Mouse (Mus musculus) Muller cell, postnatal 12 days (primary cell): ENCODE data around the gene Faap20.
"Not testable (repeated sequence)": the region's sequence is repeated elsewhere in the genome, so short reads cannot be mapped to it uniquely, and the experiment has no call there.

Source experiments
- DNase-seq: peaks from one replicate; pipeline ENCODE4 v3.0.0-alpha.2; 2015; ENCODE audit errors: inconsistent ontology term

Gene Faap20

DNA sequence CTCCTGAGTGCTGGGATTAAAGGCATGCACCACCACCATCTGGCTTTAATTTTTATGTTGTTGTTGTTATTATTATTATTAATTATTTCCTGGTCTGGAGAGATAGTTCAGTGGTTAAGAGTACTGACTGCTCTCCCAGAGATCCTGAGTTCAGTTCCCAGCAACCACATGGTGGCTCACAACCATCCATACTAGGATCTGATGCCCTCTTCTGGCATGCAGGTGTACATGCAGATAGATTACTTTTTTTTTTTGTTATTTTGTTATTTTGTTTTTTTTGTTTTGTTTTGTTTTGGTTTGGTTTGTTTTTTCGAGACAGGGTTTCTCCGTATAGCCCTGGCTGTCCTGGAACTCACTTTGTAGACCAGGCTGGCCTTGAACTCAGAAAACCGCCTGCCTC is 1.5 kb upstream of the Faap20 start:
- not testable (repeated sequence) for DNase-seq

GRCm38 (mm10) chr4:155249257-155249647 is 350 bp upstream of the Faap20 start:
- DNase-seq = peak; percentile 95

DNA sequence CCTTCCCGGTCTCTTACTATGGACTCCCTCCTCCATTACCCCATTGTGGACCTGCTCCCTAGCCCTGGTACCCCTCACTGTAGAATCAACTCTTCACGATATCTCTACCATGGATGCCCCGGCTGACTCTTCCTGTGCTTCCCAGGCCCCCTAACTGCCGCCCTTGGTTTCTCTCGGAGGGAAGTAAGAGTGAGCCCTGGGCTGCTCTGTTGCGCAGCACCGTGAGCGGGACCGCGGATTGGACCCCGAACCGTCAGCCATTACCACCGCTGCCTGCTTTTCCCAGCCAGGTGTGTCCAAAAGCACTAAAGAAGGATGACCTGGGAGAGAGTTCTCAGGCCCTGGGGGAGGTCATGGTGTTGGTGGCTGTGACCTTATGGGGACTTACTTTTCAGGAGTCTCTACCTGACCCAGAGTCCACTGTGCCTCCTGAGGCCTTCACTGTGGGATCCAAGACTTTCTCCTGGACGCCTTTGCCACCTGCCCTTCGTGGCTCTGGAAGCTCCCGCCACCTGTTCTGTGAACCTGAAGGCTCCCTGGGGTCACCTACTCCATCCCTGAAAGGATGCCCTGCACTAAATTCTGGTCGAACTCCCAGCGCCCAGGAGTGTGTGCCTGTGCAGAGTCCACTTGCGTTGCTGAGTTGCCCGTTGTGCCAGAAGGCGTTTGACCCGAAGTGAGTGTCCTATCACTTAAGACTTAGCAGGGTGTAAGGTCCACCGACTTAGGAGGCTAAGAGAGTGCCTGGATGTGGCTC is 937 bp downstream of the Faap20 start:
- DNase-seq = no peak

GRCm38 (mm10) chr4:155251147-155251546 is 1.5 kb downstream of the Faap20 start:
- no peak for DNase-seq

DNA sequence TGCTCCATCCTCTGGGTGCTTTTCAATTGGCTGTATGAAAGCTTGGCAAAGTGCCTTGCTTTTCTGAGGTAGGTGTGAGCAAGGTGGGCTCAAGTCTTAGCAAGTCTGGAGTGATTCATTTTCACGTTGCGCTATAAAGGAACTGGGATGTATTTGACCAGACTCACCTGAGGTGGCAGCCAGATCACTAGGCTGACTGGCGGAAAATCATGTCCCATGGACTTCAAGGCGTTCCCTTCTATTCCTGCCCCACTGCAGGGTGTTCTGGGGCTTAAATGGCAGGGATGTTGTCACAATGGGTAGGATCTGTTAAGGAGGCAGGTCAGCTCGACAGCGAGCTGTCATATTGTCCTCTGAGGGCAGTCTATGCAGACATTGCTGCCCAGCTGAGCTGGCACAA is 2.7 kb downstream of the Faap20 start:
- no peak for DNase-seq

- DNase-seq = no peak
Observed at GRCm38 (mm10) chr4:155264521-155265321, 15.1 kb downstream of the Faap20 start.

GRCm38 (mm10) chr4:155267047-155267543 is 17.5 kb downstream of the Faap20 start:
- DNase-seq = no peak

DNA sequence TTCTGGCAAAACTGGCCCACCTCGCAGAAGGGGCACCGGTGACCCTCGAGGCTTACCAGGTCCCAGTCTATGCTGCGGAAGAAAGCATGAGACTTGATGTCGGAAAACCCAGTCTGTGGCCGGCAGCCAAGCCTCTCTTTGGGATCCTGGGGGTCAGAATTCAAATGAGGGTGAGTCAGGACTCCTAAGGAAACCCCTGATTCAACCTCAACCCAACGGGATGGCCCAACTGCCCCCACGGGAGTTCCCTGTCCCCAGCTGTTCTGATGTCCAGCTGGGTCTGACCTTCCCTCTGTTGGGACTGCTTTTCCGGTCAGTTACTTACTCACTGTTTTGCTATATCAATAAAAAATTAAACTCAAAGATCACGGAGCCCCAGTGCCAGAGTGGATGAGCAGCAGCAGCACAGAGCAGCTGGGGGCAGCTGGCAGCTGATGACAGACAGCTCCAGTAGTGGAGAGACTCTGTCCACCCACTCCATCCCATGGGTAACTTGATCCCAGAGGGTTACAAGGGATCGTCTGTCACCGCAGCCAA is 18.1 kb downstream of the Faap20 start:
- no peak for DNase-seq

DNA sequence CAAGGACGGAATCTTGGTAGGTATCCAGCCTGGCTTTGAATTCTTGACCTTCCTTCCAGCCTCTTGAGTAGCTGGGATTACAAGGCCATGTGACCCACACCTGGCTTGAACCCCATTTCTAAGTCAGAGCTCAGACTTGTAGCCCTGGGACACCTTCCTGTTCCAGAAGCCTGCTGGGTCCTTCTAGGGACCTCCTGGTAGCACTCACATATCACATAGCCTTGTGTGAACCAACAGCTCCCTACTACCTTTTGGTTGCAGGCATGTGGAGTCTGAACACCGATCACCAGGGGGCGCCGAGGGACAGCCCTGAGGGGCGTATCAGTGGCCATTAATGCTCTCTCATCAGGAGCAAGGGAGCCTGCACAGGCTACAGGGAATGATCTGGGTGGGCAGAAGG is 18.8 kb downstream of the Faap20 start:
- DNase-seq = no peak

GRCm38 (mm10) chr4:155274451-155274850 is 24.8 kb downstream of the Faap20 start:
- DNase-seq = no peak

- DNase-seq = no peak
Observed at GRCm38 (mm10) chr4:155274851-155275250, 25.2 kb downstream of the Faap20 start.

GRCm38 (mm10) chr4:155277963-155278362 is 28.4 kb downstream of the Faap20 start:
- DNase-seq = no peak

GRCm38 (mm10) chr4:155279054-155279453 is 29.5 kb downstream of the Faap20 start:
- no peak for DNase-seq

GRCm38 (mm10) chr4:155279926-155280767 is 30.5 kb downstream of the Faap20 start:
- peak; percentile 48 for DNase-seq

- no peak for DNase-seq
Observed at GRCm38 (mm10) chr4:155280768-155281121, 31.1 kb downstream of the Faap20 start.

- DNase-seq = peak; percentile 33
Observed at GRCm38 (mm10) chr4:155281227-155281626, 31.6 kb downstream of the Faap20 start.

DNA sequence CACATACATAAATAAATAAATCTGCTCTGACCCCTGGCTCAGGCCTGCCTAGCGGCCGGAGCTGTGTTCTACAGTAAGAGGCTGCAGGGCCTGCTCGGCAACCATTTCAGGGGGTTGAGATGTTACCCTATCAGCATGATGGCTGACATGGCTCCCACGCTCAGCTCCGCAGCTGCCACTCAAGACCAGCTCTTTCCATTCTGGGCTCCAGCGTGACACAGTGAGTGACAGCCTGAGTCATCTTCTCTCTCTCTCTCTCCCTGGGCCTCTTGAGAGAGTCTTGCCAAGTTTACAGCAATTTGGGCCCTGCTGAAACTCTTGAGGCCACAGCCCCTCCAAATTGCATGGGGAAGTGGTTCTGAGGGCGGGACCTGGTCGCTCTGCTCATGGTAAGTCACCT is 32.0 kb downstream of the Faap20 start:
- no peak for DNase-seq

DNA sequence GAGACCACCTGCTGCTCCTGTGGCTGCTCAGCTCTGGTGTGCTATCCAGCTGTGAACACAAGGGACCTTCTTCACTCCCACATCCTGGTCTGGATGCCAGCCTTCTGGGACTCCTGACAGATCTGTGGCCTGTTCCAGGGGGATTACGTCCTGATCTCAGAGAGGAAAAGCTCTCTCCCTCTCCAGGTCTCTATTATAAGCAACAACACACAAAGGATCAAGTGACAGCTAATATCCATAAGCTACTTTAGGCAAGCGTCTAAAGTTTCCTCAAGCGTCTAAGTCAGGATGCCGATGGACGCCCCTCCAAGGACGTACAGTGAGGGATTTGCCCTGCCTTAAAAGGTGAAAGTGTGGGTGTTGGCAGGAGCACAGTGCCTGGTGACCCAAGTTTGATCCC is 32.6 kb downstream of the Faap20 start:
- DNase-seq = no peak

- DNase-seq = no peak
Observed at GRCm38 (mm10) chr4:155283001-155283503, 33.5 kb downstream of the Faap20 start.

DNA sequence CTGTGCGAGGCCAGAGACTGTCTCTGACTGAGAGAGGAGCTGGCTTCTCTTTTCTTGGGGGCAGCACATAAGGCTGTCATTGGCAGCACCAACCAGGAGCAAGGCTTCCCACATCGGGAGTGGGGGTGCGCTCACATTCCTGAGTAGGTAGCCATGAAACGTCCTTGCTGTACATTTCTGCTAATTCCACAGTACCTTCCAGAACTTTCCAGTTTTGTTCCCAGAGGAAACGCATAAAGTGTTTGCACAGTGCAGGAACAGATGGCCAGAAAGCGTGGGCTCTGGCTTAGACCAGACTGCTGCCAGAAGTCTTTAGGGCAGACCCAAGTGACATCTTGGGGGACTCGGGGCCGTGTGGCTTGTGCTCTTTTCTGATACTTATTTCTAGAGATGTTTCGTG is 34.0 kb downstream of the Faap20 start:
- no peak for DNase-seq

DNA sequence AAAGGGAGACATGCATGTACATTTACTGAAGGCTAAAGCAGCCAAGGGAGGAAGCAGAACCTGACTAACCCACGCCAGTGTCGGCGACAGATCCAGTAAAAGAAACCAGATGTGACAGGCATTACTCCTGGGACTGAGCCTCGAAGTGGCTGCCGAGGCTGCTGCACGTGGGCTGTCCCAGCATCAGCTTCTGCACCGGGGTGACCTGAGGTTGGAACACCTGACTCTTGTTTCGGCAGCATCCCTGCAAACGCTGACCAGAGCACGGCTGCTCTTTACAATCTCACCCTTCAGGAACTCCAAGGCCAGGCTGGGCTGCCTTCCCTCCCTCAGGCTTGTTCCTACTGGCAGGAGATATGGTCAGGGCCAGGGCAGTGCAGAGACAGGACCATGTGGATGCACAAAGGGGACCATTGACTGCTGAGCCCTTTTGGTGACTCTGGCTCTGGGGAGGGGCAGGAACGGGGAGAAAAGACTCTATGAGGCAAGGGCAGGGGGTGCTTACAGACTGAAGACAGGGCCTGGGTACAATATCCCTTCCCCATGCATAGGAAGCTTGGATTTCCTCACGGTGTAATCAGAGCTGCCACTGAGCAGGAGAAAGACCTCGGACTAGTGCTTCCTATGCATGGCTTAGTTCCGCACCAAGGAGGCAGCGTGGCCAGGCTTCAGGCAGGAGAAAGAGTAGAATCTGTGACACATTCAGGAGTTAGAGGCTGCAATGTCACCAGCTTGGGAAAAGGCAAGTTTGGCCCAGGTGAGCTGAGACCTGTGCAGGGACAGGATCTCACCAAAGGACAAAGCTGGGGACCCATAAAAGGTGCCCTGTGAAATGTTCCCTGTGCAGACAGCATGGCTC is 35.1 kb downstream of the Faap20 start:
- no peak for DNase-seq
